Mouse (Mus musculus): ENCODE data around the gene Mak.

Gene Mak

DNA sequence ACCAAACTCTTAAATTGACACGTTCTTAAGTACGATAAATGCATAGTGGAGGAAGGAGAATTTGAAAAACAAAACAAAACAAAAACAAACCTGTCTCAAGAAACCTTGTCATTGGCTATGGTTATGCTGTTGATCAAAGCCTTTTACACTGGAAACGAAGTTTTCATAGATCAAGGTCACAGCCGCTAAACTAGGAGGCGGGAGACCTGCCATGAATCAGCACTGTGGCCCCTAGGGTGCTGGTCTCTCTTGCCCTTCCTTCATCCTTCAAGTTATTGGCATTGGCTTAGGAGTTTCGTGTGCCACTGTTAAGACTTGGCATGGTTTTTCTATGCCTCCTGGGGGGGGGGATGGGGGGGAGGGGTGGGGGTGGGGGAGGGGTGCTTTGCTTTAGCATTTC lies 57.9 kb downstream of the Mak start:
- peaks cover 4% of the 10 kb centered on the region for H3K36me3 ChIP-seq (ENCODE audit: control insufficient read depth, insufficient read depth, low read length, poor library complexity, severe bottlenecking)
- H3K27me3 ChIP-seq (ENCODE audit: control insufficient read depth, insufficient read depth, low read length, poor library complexity, severe bottlenecking): no peaks in the 10 kb centered on the region
- no peak for DNase-seq (ENCODE audit: low read depth, low spot score)

DNA sequence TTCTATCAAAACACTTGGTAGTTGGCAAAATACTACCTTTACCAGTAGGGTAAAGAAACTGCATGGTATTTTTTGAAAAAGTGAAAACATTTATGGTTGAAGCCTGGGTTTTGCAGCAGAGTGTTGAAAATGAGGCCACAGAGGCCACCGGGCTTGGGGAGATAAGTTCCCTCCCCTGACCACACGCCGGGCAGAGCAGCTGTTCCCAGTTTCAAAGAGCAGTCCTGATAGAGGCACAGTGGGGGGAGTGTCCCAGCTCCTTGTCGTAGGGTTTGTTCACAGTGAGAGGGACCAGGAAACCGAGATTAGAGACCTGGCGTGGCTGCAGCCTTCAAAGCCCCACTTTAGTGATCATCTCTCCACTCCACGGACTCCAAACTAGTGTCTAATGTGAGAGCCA lies 59.0 kb downstream of the Mak start:
- no peak for DNase-seq (ENCODE audit: low read depth, low spot score)
- Histone ChIP-seq H3K36me3 (ENCODE audit: control insufficient read depth, insufficient read depth, low read length, poor library complexity, severe bottlenecking) (peaks cover 4% of the 10 kb centered on the region), H3K27me3 (ENCODE audit: control insufficient read depth, insufficient read depth, low read length, poor library complexity, severe bottlenecking) (no peaks in the 10 kb centered on the region)

DNA sequence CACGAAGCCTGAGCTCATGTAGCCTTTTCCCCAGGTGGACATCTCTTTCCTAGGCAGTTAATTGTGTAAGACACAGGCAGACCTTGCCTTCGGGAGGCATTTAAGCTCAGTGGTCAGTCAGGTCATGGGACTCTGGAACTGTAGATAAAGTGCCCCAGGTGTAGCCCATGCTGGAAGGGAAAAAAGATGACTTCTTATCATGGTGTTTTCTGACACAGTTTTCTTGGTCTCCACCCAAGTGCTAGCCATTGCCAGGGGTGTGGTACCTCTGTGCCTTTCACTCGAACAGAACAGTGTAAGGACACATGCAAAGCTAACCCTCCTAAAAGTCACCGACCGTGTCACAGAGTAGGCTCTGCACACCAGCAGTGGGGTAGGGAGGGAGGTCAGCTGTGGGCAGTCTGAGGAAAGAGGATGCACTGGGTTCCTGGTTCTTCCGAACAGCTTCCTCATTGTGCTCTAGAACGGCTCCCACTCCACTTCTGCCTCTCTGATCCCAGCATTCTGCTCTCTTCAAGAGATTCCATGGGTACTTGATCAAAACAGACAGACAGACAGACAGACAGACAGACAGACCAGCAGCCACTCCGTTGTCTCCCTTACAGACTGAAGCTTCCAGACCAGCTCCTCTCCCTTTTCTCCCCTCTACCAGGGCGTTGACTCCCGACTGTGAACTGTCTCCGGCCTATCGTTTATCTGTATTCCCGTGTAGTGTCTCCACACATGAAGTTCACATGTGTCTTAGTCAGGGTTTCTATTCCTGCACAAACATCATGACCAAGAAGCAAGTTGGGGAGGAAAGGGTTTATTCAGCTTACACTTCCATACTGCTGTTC lies 60.5 kb downstream of the Mak start:
- no peaks in the 10 kb centered on the region for H3K27me3 ChIP-seq (ENCODE audit: control insufficient read depth, insufficient read depth, low read length, poor library complexity, severe bottlenecking)
- DNase-seq (ENCODE audit: low read depth, low spot score): no peak
- H3K36me3 ChIP-seq (ENCODE audit: control insufficient read depth, insufficient read depth, low read length, poor library complexity, severe bottlenecking): peaks cover 6% of the 10 kb centered on the region

DNA sequence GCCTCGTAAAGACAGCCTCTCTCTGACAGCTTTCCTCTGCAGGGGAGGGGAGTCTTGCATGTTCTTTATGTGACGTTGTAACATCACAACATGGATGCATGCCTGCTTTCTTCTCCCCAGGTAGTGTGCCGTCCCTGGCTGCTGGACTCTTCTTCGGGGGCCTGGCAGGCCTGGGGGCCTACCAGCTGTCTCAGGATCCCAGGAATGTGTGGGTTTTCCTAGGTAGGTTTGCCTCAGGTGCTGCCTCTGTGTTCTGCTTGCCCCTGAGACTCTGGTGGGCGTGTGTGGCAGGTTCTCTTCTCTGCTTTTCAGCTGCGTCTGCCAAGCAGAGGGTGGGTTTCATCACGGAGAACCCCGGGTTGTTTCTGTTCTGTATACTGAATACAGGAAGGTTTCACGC lies 61.3 kb downstream of the Mak start:
- Histone ChIP-seq H3K36me3 (ENCODE audit: control insufficient read depth, insufficient read depth, low read length, poor library complexity, severe bottlenecking) (peaks cover 6% of the 10 kb centered on the region), H3K27me3 (ENCODE audit: control insufficient read depth, insufficient read depth, low read length, poor library complexity, severe bottlenecking) (no peaks in the 10 kb centered on the region)
- no peak for DNase-seq (ENCODE audit: low read depth, low spot score)

DNA sequence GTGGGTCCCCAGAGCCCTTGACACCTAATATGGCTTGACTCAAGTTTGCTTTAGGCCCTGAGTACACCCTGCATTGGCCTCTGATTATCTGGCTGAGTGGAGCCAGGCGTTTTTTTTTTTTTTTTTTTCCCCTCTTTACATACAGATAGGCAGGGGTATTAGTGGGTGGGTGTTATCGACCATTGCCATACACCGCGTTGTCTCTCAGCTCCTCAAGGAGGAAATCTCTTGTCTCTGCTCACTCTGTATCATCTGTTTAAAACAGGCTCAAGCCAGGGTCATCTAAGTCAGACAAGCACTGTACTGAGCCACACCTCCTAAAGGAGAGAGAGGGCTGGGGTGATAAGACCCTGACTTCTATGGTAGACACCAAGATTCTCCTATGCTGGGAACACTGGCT lies 61.7 kb downstream of the Mak start:
- no peak for DNase-seq (ENCODE audit: low read depth, low spot score)
- peaks cover 8% of the 10 kb centered on the region for H3K36me3 ChIP-seq (ENCODE audit: control insufficient read depth, insufficient read depth, low read length, poor library complexity, severe bottlenecking)
- H3K27me3 ChIP-seq (ENCODE audit: control insufficient read depth, insufficient read depth, low read length, poor library complexity, severe bottlenecking): no peaks in the 10 kb centered on the region

- DNase-seq (ENCODE audit: low read depth, low spot score): no peak
- H3K36me3 ChIP-seq (ENCODE audit: control insufficient read depth, insufficient read depth, low read length, poor library complexity, severe bottlenecking): peaks cover 11% of the 10 kb centered on the region
- no peaks in the 10 kb centered on the region for H3K27me3 ChIP-seq (ENCODE audit: control insufficient read depth, insufficient read depth, low read length, poor library complexity, severe bottlenecking)
These were observed 62.6 kb downstream of the Mak start for GRCm38 (mm10) chr13:41016797-41017405.

- H3K27me3 ChIP-seq (ENCODE audit: control insufficient read depth, insufficient read depth, low read length, poor library complexity, severe bottlenecking): no peaks in the 10 kb centered on the region
- peak; percentile 92 for DNase-seq (ENCODE audit: low read depth, low spot score)
These were observed 63.5 kb downstream of the Mak start, which contains the start of gene Tmem14c for GRCm38 (mm10) chr13:41015829-41016634. Tmem14c (plus strand) TSS chr13:41016292.

DNA sequence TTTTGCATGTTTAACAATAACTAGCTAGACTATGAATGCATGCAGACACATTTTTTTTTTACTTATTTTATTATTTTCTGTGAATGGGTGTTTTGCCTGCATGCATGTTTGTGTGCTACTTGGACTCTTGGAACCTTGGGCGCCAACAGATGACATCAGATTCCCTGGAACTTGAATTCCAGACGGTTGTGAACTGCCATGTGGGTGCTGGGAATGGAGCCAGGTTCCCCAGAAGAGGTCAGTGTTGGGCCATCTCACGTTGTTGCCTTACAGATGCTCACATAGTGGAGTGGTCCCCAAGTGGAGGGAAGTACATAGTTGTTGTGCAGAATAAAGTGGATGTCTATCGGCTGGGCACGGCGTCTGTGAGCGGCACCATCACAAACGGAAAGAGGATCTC lies 70.6 kb downstream of the Mak start:
- H3K36me3 ChIP-seq (ENCODE audit: control insufficient read depth, insufficient read depth, low read length, poor library complexity, severe bottlenecking): peaks cover 18% of the 10 kb centered on the region
- no peaks in the 10 kb centered on the region for H3K27me3 ChIP-seq (ENCODE audit: control insufficient read depth, insufficient read depth, low read length, poor library complexity, severe bottlenecking)
- DNase-seq (ENCODE audit: low read depth, low spot score): no peak

More at GRCm38 (mm10) chr13:41015829-41016634, 63.5 kb downstream of the Mak start, which contains the start of gene Tmem14c:
- peaks cover 9% of the 10 kb centered on the region for H3K36me3 ChIP-seq (ENCODE audit: control insufficient read depth, insufficient read depth, low read length, poor library complexity, severe bottlenecking)

- no peaks in the 10 kb centered on the region for H3K27me3 ChIP-seq (ENCODE audit: control insufficient read depth, insufficient read depth, low read length, poor library complexity, severe bottlenecking)
- H3K36me3 ChIP-seq (ENCODE audit: control insufficient read depth, insufficient read depth, low read length, poor library complexity, severe bottlenecking): peaks cover 18% of the 10 kb centered on the region
These were observed 71.2 kb downstream of the Mak start for GRCm38 (mm10) chr13:41008271-41008670.

DNA sequence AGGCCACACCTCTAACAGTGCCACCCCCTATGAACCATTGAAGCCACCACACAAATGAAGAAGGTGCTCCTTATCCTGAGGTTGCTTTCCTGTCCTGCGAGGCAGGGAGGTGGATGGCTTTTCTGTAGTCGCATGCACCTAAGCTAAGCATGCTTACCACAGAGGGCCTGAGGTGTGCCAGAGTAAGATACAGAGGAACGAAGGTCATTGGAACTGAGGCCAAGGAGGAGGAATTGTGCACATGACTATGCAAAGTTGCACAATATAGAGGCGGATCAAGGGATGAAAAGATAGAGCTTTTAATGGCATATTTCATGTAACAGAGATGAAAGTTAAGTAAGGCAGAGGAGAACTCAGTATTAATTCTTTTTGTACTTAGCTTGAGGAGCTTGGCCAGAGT lies 73.3 kb downstream of the Mak start:
- no peaks in the 10 kb centered on the region for H3K27me3 ChIP-seq (ENCODE audit: control insufficient read depth, insufficient read depth, low read length, poor library complexity, severe bottlenecking)
- H3K36me3 ChIP-seq (ENCODE audit: control insufficient read depth, insufficient read depth, low read length, poor library complexity, severe bottlenecking): peaks cover 13% of the 10 kb centered on the region
- no peak for DNase-seq (ENCODE audit: low read depth, low spot score)

More at GRCm38 (mm10) chr13:41008271-41008670, 71.2 kb downstream of the Mak start:
- DNase-seq (ENCODE audit: low read depth, low spot score): no peak

DNA sequence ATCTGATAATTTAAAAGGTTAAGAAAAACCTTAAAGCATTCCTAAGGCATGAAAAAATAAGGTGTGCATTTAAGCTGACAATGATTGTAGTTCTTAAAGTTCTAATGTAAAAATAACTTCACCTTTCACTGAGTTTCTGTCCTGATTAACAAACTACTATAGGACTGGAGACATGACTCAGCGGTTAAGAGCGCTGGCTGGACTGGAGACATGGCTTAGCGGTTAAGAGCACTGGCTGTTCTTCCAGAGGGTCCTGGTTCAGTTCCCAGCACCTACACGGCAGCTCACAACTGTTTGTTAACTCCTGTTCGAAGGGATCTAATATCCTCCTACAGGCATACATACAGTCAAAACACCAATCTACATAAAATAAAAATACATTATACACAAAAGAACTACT lies 77.5 kb downstream of the Mak start:
- DNase-seq (ENCODE audit: low read depth, low spot score): no peak
- Histone ChIP-seq H3K27me3 (ENCODE audit: control insufficient read depth, insufficient read depth, low read length, poor library complexity, severe bottlenecking) (no peaks in the 10 kb centered on the region), H3K36me3 (ENCODE audit: control insufficient read depth, insufficient read depth, low read length, poor library complexity, severe bottlenecking) (peaks cover 5% of the 10 kb centered on the region; the same call in 1 of the 2 replicates)

DNA sequence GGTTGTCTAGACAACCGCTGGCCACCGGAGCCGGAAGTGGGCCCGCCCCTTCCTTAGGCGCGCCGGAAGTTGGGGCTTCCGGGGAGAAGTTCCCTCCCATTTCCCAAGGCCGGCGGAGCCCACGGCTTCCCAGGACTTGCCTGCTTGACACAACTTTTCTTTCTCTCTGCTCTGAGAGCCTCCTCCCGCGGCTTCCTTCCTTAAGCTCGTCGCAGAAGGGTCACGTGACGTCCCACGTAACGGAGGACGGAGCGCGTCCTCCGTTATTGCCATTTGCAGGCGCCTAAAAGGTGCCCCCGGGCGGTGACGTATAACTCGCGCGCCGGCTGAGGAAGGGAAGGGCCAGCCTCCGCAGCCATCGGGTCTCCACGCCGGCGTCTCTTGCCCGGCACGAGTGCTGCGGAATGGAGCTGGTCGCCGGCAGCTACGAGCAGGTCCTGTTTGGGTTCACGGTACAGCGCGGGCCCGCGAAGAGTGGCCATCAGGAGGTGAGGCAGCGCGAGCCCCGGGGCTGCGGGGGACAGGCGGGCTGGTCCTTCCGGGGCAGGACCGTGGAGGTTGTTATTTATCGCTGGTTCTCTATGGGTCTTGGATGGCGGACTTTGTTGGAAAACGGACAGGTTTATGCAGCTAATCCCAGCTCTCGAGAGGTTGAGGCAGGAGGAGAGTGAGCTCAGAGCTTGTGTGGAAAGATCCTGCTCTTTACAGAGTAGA lies 78.4 kb downstream of the Mak start, which contains the start of gene Pak1ip1:
Gene Pak1ip1, plus strand, starts transcription at position 98 of the 714 bp plus-strand sequence.
- peak; percentile 94 for DNase-seq (ENCODE audit: low read depth, low spot score)
- no peaks in the 10 kb centered on the region for H3K27me3 ChIP-seq (ENCODE audit: control insufficient read depth, insufficient read depth, low read length, poor library complexity, severe bottlenecking)
- peaks cover 4% of the 10 kb centered on the region; the same call in 1 of the 2 replicates for H3K36me3 ChIP-seq (ENCODE audit: control insufficient read depth, insufficient read depth, low read length, poor library complexity, severe bottlenecking)

- H3K36me3 ChIP-seq (ENCODE audit: control insufficient read depth, insufficient read depth, low read length, poor library complexity, severe bottlenecking): 0 out of 2 replicates have a peak, but pooled peaks cover 4% of the 10 kb centered on the region
- DNase-seq (ENCODE audit: low read depth, low spot score): peak; percentile 15
- H3K27me3 ChIP-seq (ENCODE audit: control insufficient read depth, insufficient read depth, low read length, poor library complexity, severe bottlenecking): no peaks in the 10 kb centered on the region
These were observed 79.2 kb downstream of the Mak start for GRCm38 (mm10) chr13:41000140-41000925.
